Mouse (Mus musculus): ENCODE measurements around the gene Plaa. TPM values are rescaled to one million over a fixed set of nuclear protein-coding genes. Genes with fewer than 3 reads are reported as not detected.
"Not testable (repeated sequence)": the region's sequence is repeated elsewhere in the genome, so short reads cannot be mapped to it uniquely, and the experiment has no call there.

Plaa gene
- total RNA-seq (2017): 97.0 and 111 TPM in 2 replicates

GRCm38 (mm10) chr4:94603031-94603629 is at the start of gene Plaa:
Gene Plaa, minus strand, starts transcription at chr4:94603244.
- ATAC-seq (replicated peaks in 1 of 2; ENCODE audit: insufficient read depth in 1 of 2, low FRiP score in 2 of 2, low TSS enrichment in 1 of 2, low read depth in 1 of 2, poor library complexity in 2 of 2, severe bottlenecking in 2 of 2): peak; percentile 97 to 98

- not testable (repeated sequence) for ATAC-seq (replicated peaks in 1 of 2; ENCODE audit: insufficient read depth in 1 of 2, low FRiP score in 2 of 2, low TSS enrichment in 1 of 2, low read depth in 1 of 2, poor library complexity in 2 of 2, severe bottlenecking in 2 of 2)
Observed at GRCm38 (mm10) chr4:94650426-94651175, 47.6 kb upstream of the Plaa start.

GRCm38 (mm10) chr4:94649920-94650319 is 46.9 kb upstream of the Plaa start, which contains the start of gene Lrrc19:
Gene Lrrc19, minus strand, starts transcription at chr4:94650144.
- ATAC-seq (replicated peaks in 1 of 2; ENCODE audit: insufficient read depth in 1 of 2, low FRiP score in 2 of 2, low TSS enrichment in 1 of 2, low read depth in 1 of 2, poor library complexity in 2 of 2, severe bottlenecking in 2 of 2): no peak

DNA sequence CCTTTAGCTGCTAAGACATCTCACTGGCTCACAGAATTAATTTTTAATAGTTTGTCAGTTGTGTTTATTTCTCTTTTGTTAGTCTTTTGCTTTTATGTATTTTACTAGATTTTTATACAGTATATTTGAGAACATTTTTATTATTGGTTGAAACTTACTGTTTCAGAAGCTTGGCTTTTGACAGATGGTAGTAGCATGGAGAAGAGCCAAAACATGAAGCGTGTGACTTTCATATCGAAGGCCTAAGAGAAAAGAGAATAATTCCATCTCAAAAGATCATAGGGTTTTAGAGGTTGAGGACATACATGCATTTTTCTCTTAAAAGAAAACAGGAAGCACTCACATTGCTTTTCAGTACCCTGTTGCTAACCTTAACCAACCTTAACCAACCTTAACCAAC is 40.1 kb upstream of the Plaa start:
- no peak for ATAC-seq (replicated peaks in 1 of 2; ENCODE audit: insufficient read depth in 1 of 2, low FRiP score in 2 of 2, low TSS enrichment in 1 of 2, low read depth in 1 of 2, poor library complexity in 2 of 2, severe bottlenecking in 2 of 2)

DNA sequence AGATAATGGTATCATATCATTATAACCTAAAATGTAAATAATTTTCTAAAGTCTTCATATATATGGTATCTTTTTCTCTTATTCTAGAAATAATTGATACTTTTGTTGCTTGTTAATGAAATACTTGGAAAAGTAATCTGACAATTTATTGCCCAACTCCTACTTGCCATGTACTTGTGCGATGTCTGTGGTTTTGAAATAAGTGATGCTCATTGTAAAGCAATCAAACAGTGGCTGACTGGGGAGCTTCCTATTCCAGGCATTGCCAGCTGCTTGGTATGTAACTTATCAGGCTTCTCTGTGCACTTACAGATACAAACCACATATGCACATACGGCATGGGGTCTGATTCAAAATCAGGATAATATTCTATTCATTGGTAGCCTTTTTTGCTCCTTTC is 17.0 kb upstream of the Plaa start:
- ATAC-seq (replicated peaks in 1 of 2; ENCODE audit: insufficient read depth in 1 of 2, low FRiP score in 2 of 2, low TSS enrichment in 1 of 2, low read depth in 1 of 2, poor library complexity in 2 of 2, severe bottlenecking in 2 of 2): no peak

GRCm38 (mm10) chr4:94614627-94615006 is 11.6 kb upstream of the Plaa start:
- ATAC-seq (replicated peaks in 1 of 2; ENCODE audit: insufficient read depth in 1 of 2, low FRiP score in 2 of 2, low TSS enrichment in 1 of 2, low read depth in 1 of 2, poor library complexity in 2 of 2, severe bottlenecking in 2 of 2): peak; percentile 28 to 50; a peak in 3 of 4 replicates

- ATAC-seq (replicated peaks in 1 of 2; ENCODE audit: insufficient read depth in 1 of 2, low FRiP score in 2 of 2, low TSS enrichment in 1 of 2, low read depth in 1 of 2, poor library complexity in 2 of 2, severe bottlenecking in 2 of 2): peak; percentile 100
Observed at GRCm38 (mm10) chr4:94613972-94614626, 11.1 kb upstream of the Plaa start, which contains the start of gene Ift74. Gene Ift74, plus strand, starts transcription at chr4:94614491.

DNA sequence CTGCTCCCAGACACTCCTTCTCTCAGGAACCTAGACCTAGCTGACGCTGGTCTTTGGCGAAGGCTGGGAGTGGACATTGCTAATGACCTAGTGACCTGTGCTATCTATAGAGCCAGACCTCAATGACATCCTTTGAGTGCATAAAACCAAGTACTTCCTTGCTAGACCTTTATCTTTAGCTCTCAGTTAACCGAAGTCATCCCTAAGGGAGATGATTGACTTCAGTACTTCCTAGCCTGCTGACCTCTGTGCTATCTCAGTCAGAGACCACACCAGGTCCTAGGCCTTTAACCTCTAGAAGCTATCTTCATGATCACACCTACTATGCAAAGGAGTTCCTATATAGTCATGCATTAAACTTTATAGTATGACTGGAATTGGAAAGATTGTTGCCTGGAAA is 7.3 kb upstream of the Plaa start:
- ATAC-seq (replicated peaks in 1 of 2; ENCODE audit: insufficient read depth in 1 of 2, low FRiP score in 2 of 2, low TSS enrichment in 1 of 2, low read depth in 1 of 2, poor library complexity in 2 of 2, severe bottlenecking in 2 of 2): no peak

GRCm38 (mm10) chr4:94605591-94605990 is 2.5 kb upstream of the Plaa start:
- ATAC-seq (replicated peaks in 1 of 2; ENCODE audit: insufficient read depth in 1 of 2, low FRiP score in 2 of 2, low TSS enrichment in 1 of 2, low read depth in 1 of 2, poor library complexity in 2 of 2, severe bottlenecking in 2 of 2): no peak

DNA sequence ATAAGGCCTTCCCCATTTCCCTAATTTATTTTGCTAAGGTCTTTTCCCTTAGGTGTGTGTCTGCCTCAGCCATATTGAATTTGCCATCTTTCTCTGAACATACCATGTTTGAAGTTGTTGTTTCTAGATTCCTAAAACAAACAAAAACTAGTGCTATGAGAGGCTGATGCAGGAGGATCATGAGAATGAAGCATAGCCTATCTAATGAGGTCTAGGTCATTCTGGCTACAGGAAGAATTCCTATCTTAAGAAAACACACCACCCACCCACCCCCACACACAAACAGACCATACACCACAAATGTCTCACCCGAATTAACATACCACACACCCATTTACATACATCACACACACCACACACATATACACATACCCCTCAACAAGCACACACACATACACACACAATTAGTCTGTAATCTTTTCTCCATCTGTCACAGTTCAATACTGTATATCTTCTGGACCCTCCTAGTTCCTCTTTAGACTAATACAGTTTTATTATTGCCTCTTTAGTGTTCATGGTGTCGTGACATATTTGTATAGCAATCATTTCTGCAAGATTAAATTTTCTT is 1.5 kb upstream of the Plaa start:
- ATAC-seq (replicated peaks in 1 of 2; ENCODE audit: insufficient read depth in 1 of 2, low FRiP score in 2 of 2, low TSS enrichment in 1 of 2, low read depth in 1 of 2, poor library complexity in 2 of 2, severe bottlenecking in 2 of 2): no peak

DNA sequence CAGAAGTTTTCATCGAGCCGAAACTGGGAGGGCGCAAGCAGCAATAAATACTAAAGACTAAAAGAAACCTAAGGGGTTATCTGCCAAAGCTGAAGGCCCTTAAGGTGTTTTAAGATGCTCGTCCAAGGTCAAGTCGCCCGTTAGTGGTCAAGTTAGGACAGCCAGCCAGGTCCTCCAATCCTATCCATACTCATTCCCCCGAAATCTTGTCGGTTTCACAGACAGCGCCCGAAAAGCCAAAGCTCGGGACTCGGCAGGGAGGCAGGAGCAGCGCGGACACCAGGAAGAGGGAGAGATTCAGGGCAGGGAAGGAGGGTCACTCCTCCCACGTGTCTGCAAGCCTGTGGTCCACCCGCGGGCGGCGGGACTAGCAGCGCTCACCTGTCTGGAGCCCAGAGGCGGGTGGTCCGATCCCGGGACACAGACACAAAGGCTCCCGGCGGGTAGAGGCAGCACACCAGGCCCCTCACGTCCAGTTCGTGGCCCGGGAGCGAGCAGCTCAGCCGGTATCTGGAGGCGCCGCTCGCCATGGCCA is 481 bp downstream of the Plaa start:
- ATAC-seq (replicated peaks in 1 of 2; ENCODE audit: insufficient read depth in 1 of 2, low FRiP score in 2 of 2, low TSS enrichment in 1 of 2, low read depth in 1 of 2, poor library complexity in 2 of 2, severe bottlenecking in 2 of 2): peak; percentile 4 to 31; a peak in 3 of 4 replicates

- no peak for ATAC-seq (replicated peaks in 1 of 2; ENCODE audit: insufficient read depth in 1 of 2, low FRiP score in 2 of 2, low TSS enrichment in 1 of 2, low read depth in 1 of 2, poor library complexity in 2 of 2, severe bottlenecking in 2 of 2)
Observed at GRCm38 (mm10) chr4:94601395-94601794, 1.6 kb downstream of the Plaa start.

DNA sequence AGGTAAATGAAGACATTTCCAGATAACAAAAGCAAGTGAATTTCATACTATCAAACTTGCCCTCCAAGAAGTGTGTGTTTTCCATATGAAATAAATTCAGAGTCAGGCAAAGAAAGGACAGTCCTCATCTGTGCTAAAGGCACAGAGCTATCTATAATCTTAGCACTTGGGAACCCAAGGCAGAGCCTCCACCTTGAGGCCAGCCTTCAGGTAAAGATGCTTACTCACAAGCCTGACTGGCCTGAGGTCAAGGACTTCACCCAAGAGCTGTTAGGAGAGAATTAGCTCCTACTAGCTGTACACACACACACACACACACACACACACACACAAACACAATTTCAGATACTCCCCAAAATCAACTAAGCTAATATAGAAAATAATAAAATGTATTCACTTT is 10.3 kb downstream of the Plaa start:
- ATAC-seq (replicated peaks in 1 of 2; ENCODE audit: insufficient read depth in 1 of 2, low FRiP score in 2 of 2, low TSS enrichment in 1 of 2, low read depth in 1 of 2, poor library complexity in 2 of 2, severe bottlenecking in 2 of 2): no peak

GRCm38 (mm10) chr4:94591765-94592381 is 11.2 kb downstream of the Plaa start:
- ATAC-seq (replicated peaks in 1 of 2; ENCODE audit: insufficient read depth in 1 of 2, low FRiP score in 2 of 2, low TSS enrichment in 1 of 2, low read depth in 1 of 2, poor library complexity in 2 of 2, severe bottlenecking in 2 of 2): no peak

DNA sequence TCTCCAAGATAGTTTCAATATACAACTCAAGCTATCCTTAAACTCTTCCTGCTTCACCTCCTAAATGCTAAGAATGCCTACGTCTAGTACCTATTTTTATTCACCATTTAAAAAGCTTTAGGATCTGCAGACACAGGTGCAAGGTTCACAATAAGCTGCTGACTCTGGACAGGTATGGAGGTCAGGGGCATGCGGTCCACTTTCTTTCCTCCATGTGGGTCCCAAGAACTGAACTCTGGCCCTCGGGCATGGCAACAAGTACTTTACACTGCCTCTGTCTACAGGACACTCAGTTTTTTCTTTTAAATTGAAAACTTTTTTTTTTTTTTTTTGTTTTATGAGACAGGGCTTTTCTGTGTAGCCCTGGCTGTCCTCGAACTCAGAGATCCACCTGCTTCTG is 30.4 kb downstream of the Plaa start:
- no peak for ATAC-seq (replicated peaks in 1 of 2; ENCODE audit: insufficient read depth in 1 of 2, low FRiP score in 2 of 2, low TSS enrichment in 1 of 2, low read depth in 1 of 2, poor library complexity in 2 of 2, severe bottlenecking in 2 of 2)

DNA sequence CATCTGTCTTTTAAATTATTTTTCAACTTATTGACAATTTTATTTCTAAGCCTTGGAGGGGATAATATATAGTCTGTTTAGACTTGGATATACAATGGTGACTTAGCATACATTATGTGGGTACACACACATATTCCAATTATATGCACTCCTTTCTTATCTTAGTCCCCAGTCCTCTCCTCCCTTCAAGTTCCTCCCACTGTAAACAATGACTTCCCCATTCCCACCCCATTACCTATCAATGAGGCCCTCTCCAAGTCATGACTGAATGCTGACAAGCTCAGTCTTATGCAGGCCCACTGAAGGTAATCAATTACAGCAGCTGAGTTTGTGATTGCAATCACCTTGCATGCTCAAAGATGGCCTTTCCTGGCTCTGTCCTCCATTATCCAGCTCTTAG is 38.7 kb downstream of the Plaa start:
- ATAC-seq (replicated peaks in 1 of 2; ENCODE audit: insufficient read depth in 1 of 2, low FRiP score in 2 of 2, low TSS enrichment in 1 of 2, low read depth in 1 of 2, poor library complexity in 2 of 2, severe bottlenecking in 2 of 2): 0 out of 4 replicates have a peak, but pooled peaks of 1 of the 2 experiments have one; percentile 22

DNA sequence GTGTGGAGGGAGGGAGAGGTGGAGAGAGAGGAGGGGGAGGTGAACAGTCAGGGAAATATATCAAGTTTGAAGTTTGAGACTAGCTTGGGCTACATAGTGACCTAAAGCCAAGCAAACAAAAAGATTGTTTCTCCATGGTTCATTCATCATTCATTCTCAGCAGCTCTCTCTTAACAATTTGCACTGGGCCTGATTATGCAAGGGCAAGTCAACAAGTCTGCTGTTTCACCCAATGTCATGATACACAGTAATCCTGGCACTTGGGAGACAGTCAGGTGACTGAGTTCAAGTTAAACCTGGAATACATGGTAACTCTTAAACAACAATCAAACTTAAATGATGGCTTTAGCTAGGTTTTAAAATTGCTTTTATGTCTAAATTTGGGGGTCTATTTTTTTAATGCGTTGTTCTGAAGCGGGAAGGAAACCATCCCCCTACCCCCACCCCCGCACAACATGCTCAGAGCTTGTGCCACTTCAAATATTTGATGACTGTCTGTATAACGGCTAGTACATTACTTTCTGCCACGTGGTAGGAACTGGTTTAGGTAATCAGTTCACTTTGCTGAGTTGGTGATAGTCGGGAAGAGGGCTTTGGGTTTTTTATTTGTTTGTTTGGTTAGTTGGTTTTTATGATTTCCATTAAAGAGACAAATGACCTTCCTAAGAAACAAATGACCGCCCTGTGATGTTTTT is 40.9 kb downstream of the Plaa start:
- ATAC-seq (replicated peaks in 1 of 2; ENCODE audit: insufficient read depth in 1 of 2, low FRiP score in 2 of 2, low TSS enrichment in 1 of 2, low read depth in 1 of 2, poor library complexity in 2 of 2, severe bottlenecking in 2 of 2): no peak
